Mouse (Mus musculus) megakaryocyte, embryonic 14.5 days (primary cell): ENCODE results near the gene Shroom2.

Source experiments
- FLI1 ChIP-seq: IDR thresholded peaks from 2 replicates; pipeline ENCODE4 v1.6.1; 2012; ENCODE audit warnings: low read length, inconsistent platforms, mixed read lengths
- GATA1 ChIP-seq: IDR thresholded peaks from 3 replicates; pipeline ENCODE4 v1.6.1; 2012; ENCODE audit warnings: mixed read lengths, low read length, inconsistent platforms, borderline replicate concordance

DNA sequence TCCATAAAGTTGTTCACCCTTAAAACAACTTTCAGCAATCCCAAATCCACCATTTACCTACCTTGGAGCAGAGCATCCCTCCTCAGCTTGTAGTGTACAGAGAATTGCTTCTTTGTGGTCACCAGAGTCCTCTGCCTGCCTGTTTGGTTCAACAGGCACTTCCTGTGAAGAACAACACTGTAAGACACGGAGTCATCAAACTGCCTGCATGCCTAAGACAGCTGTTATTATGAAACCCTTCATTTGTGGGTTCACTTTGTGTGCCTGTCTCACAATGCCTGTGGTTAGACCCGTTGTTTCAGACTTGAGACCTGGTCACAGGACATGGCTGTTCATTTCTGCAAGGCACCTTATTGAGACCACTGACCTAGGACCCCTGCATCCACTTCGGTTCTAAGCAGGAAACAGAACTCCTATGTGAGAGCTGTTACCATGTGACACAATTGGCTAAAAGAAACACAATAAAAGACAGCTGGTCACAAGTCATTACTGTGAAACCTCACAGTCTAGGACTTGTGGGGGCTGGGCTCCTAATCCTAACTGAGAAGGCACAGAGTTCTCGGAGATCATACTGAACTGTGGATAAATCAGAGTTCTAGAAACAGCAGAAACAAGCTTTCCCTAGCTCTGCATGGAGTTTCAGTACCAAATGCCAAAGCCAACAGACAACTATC is 111.8 kb downstream of the Shroom2 start:
- TF ChIP-seq GATA1 = no peak
- no peak for TF ChIP-seq FLI1
